Mouse (Mus musculus) liver, adult 2 months (tissue): ENCODE measurements around the gene Mboat2. TPM values are rescaled to one million over a fixed set of nuclear protein-coding genes. Genes with fewer than 3 reads are reported as not detected.

Source experiments
- DNase-seq: peaks from one replicate; pipeline ENCODE4 v3.0.0-alpha.2; 2011; ENCODE audit warnings: low read depth, low spot score; ENCODE audit errors: extremely low read depth
- H3K27ac ChIP-seq: fragments of 200-500 bp; replicated peaks from 2 replicates; pipeline ENCODE4 v1.5.1; 2012; ENCODE audit warnings: low read depth, mild to moderate bottlenecking, control low read depth, inconsistent platforms, low read length; ENCODE audit not compliant: insufficient read depth
- H3K27me3 ChIP-seq: fragments of 200-500 bp; 2 replicates; pipeline ENCODE4 v1.6.1; 2012; ENCODE audit warnings: mild to moderate bottlenecking, moderate library complexity, low read length, inconsistent platforms; ENCODE audit not compliant: control insufficient read depth, insufficient read depth
- H3K36me3 ChIP-seq: fragments of 200-500 bp; 2 replicates; pipeline ENCODE4 v1.6.1; 2012; ENCODE audit warnings: low read length, inconsistent platforms; ENCODE audit not compliant: control insufficient read depth, insufficient read depth
- H3K4me1 ChIP-seq: fragments of 200-500 bp; 2 replicates; pipeline ENCODE4 v1.6.1; 2011; ENCODE audit warnings: low read length; ENCODE audit not compliant: control insufficient read depth, insufficient read depth
- H3K4me3 ChIP-seq: fragments of 200-500 bp; 2 replicates; pipeline ENCODE4 v1.5.1; 2011; ENCODE audit warnings: low read depth, mild to moderate bottlenecking, control low read depth, low read length, moderate library complexity; ENCODE audit not compliant: insufficient read depth
- H3K79me2 ChIP-seq: fragments of 200-500 bp; 2 replicates; pipeline ENCODE4 v1.6.1; 2012; ENCODE audit warnings: inconsistent platforms, mild to moderate bottlenecking, low read length, moderate library complexity; ENCODE audit not compliant: control insufficient read depth, insufficient read depth
- H3K9ac ChIP-seq: fragments of 200-500 bp; 2 replicates; pipeline ENCODE4 v1.6.1; 2012; ENCODE audit warnings: low read depth, mild to moderate bottlenecking, control low read depth, inconsistent platforms, low read length
- CTCF ChIP-seq: fragments of 200-500 bp; IDR thresholded peaks from 2 replicates; pipeline ENCODE4 v1.5.1; 2011; ENCODE audit warnings: low read depth, low read length, control low read depth
- POLR2A ChIP-seq: fragments of 200-500 bp; IDR thresholded peaks from 2 replicates; pipeline ENCODE4 v1.6.1; 2011; ENCODE audit warnings: low read length, control low read depth; ENCODE audit not compliant: insufficient read depth; ENCODE audit errors: extremely low read depth
- WGBS: fragments of 180-500 bp; shearing (Covaris S2); methylation state at CpG from one replicate; pipeline ENCODE4 v1.1.7; 2018; 5-methylcytosine and 5-hydroxymethylcytosine counted together
- polyA plus RNA-seq: library from polyadenylated mRNA; depleted of rRNA; stranded (reverse); fragments of >200 nt; gene quantifications from 2 replicates; pipeline ENCODE4 v1.2.3, GENCODE M21; 2012
- total RNA-seq: library from RNA; depleted of rRNA; stranded (reverse); fragments of >200 nt; gene quantifications from 2 replicates; pipeline ENCODE4 v1.2.3, GENCODE M21; 2014

Mboat2 gene
- total and polyA plus RNA-seq, 2 experiments: 0.18 TPM; not detected in 1

DNA sequence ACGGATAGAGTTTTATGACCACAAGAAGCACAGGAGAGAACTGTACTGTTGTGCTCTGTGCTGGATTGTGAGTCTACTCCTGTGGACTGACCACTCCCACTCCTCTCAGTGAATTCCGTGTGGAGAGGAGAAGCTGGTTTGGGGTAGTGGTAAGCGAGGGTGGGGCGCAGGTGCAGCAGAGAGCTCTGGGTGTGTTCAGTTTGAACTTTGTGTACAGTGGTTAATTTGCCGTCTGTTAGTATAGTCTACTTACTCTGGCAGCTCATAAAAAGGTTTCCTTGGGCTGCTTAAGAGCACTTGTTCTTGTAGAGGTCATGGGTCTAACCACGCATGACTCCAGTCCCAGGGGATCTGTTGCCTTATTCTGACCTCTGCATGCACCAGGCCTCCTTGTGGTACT lies 36.0 kb downstream of the Mboat2 start:
- Histone ChIP-seq H3K4me1 (no peaks in the 10 kb centered on the region), H3K27ac (no peak overlapping the region), H3K36me3 (no peaks in the 10 kb centered on the region), H3K27me3 (no peaks in the 10 kb centered on the region), H3K9ac (no peak overlapping the region), H3K79me2 (no peaks in the 10 kb centered on the region), H3K4me3 (no peak overlapping the region)
- no peak for DNase-seq
- TF ChIP-seq CTCF (no peak), POLR2A (no peak)
- WGBS: 87% methylated on average over 6 of the region's 6 CpGs

DNA sequence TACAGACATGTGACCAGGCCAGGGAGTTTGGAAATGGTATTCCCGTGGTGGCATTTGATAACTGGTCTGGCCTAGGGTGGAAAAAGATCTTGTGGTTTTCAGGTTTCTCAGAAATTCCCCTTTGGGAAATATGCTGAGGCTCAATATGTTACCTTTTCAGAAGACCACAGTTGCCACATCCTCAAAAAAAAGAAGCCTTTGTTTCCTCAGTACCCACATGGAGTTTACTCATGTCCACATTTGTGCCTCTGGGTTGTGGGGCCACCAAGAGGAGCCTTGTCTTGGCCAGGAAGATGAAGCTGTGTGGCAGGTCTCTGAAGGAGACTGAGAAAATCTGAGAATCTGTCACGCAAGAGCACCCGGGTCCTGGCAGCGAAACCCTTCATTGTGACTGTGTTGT lies 38.0 kb downstream of the Mboat2 start:
- H3K4me3 ChIP-seq: no peak overlapping the region
- no peaks in the 10 kb centered on the region for H3K79me2 ChIP-seq
- no peak overlapping the region for H3K27ac ChIP-seq
- no peaks in the 10 kb centered on the region for H3K36me3 ChIP-seq
- DNase-seq: no peak
- H3K9ac ChIP-seq: no peak overlapping the region
- no peaks in the 10 kb centered on the region for H3K4me1 ChIP-seq
- TF ChIP-seq CTCF (no peak), POLR2A (no peak)
- no peaks in the 10 kb centered on the region for H3K27me3 ChIP-seq
- 89% methylated on average over 4 of the region's 4 CpGs for WGBS

DNA sequence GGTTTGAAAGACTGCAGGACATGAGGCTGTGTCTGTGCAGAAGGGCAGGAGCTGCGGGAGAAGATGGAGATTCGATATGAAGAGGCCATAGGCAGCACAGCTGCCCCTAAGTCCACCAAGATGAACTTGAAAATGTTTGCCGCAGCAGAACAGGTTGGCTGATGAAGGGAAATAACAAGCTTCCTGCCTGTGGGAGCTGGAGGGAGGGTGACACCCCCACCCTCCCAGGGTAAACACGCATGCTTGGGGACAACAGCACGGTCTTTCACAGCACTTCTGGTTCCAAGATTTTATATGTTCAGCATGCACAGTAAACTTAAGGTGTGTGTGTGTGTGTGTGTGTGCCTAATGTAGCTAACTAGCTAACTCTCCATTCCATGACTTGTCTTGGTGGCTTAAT lies 38.6 kb downstream of the Mboat2 start:
- Histone ChIP-seq H3K4me1 (no peaks in the 10 kb centered on the region), H3K27me3 (no peaks in the 10 kb centered on the region), H3K79me2 (no peaks in the 10 kb centered on the region), H3K4me3 (no peak overlapping the region), H3K27ac (no peak overlapping the region), H3K36me3 (no peaks in the 10 kb centered on the region), H3K9ac (no peak overlapping the region)
- no peak for DNase-seq
- 70% methylated on average over 5 of the region's 5 CpGs for WGBS
- TF ChIP-seq POLR2A (no peak), CTCF (no peak)

DNA sequence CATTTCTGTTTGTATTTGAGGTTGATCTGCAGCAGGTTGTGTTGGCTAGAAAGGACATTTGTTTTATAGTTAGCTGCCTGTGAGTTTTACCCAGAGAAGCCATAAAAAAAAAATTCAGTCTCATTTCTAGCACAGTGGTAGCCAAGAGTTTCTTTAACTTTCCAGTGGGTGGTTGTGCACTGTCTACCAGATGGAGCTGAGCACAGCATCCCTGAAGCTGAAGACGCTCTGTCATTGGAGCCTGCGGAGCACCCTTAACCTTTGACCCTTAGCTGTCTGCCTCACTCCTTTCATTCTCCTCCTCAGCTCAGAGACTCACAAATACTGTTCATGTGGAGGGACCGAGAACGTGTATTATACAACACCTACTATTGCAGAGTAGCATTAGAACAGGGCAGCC lies 40.2 kb downstream of the Mboat2 start:
- DNase-seq: no peak
- Histone ChIP-seq H3K27me3 (no peaks in the 10 kb centered on the region), H3K4me1 (no peaks in the 10 kb centered on the region), H3K9ac (no peak overlapping the region), H3K79me2 (no peaks in the 10 kb centered on the region), H3K36me3 (no peaks in the 10 kb centered on the region), H3K4me3 (no peak overlapping the region), H3K27ac (no peak overlapping the region)
- WGBS: 86% methylated on average over 4 of the region's 4 CpGs
- TF ChIP-seq POLR2A (no peak), CTCF (no peak)

DNA sequence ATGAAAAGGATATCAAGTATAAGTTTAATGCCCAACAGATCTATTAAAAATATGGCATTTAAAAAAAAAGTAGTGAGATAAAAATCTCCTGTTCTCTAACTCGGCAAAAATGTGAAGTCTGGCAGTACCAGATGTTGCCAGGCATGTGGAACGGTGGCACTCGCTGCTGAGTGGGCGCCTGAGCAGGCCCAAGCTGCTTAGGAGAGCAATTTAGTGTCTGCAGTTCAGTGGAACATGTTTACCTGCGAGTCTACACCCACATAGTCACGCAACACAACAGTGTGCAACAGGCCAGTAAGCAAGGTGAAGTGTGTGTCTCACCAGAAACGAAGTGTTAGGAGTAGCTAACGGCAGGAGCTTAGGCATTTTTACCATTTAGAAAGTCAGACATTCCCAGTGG lies 41.6 kb downstream of the Mboat2 start:
- no peaks in the 10 kb centered on the region for H3K27me3 ChIP-seq
- H3K36me3 ChIP-seq: no peaks in the 10 kb centered on the region
- DNase-seq: no peak
- no peaks in the 10 kb centered on the region for H3K79me2 ChIP-seq
- TF ChIP-seq CTCF (no peak), POLR2A (no peak)
- WGBS: 85% methylated on average over 8 of the region's 8 CpGs
- no peaks in the 10 kb centered on the region for H3K4me1 ChIP-seq
- no peak overlapping the region for H3K9ac ChIP-seq
- no peak overlapping the region for H3K27ac ChIP-seq
- H3K4me3 ChIP-seq: no peak overlapping the region

DNA sequence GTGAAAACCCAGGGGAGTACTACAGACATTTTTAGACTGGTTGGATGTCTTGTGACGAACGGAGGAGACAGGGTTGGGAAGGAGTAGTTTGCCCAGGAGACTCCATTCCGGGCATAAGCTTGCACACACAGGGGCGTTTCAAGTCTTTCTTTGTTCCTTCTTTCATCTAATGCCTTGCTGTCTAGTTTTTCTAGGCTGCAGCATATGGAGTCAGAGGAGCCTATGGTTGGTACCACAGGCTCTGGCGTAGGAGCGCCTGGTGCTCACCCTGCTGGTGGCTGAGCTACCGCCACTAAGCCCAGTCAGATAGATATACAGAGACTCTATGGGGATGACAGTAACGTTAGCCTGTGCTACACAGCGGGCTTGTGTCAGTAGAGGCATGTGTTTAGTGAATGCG lies 42.0 kb downstream of the Mboat2 start:
- no peak for DNase-seq
- TF ChIP-seq CTCF: no peak
- TF ChIP-seq POLR2A: no peak
- no peaks in the 10 kb centered on the region for H3K36me3 ChIP-seq
- H3K27ac ChIP-seq: no peak overlapping the region
- no peak overlapping the region for H3K9ac ChIP-seq
- no peaks in the 10 kb centered on the region for H3K27me3 ChIP-seq
- WGBS: 92% methylated on average over 10 of the region's 10 CpGs
- H3K79me2 ChIP-seq: no peaks in the 10 kb centered on the region
- no peak overlapping the region for H3K4me3 ChIP-seq
- no peaks in the 10 kb centered on the region for H3K4me1 ChIP-seq
